Mouse (Mus musculus) CH12.LX (cell line): ENCODE measurements at regions not wholly inside any gene's neighbourhood (a gene's known extent, or its start where the extent isn't known, plus 50 kb on each side); places are given as distances from the start of the nearest gene placed in this dataset.

Source experiments
- DNase-seq: peaks from one replicate; pipeline ENCODE4 v3.0.0-alpha.2; 2013; ENCODE audit errors: extremely low read depth
- H3K27ac ChIP-seq: 2 replicates; pipeline ENCODE4 v1.5.1; 2012; ENCODE audit warnings: low read depth, mild to moderate bottlenecking, control low read depth, moderate library complexity; ENCODE audit not compliant: insufficient read depth
- H3K27me3 ChIP-seq: replicated peaks from 2 replicates; pipeline ENCODE3; 2012; ENCODE audit warnings: inconsistent platforms
- H3K36me3 ChIP-seq, 2 experiments: replicated peaks in 1 of 2; 2 replicates each; pipeline versions ENCODE3 to v1.6.1; 2012; ENCODE audit warnings: inconsistent platforms in 1 of 2, low read length in 1 of 2, mild to moderate bottlenecking in 1 of 2, mixed read lengths in 1 of 2, moderate library complexity in 1 of 2; ENCODE audit not compliant: control insufficient read depth in 1 of 2, insufficient read depth in 1 of 2
- H3K4me1 ChIP-seq, 2 experiments: 2 replicates each; pipeline ENCODE4 v1.6.1; 2012; ENCODE audit warnings: inconsistent platforms in 1 of 2, moderate library complexity in 1 of 2; ENCODE audit not compliant: insufficient read depth in 2 of 2, control insufficient read depth in 1 of 2
- H3K4me2 ChIP-seq: 2 replicates; pipeline ENCODE4 v1.6.1; 2012; ENCODE audit warnings: low read depth, mild to moderate bottlenecking, control low read depth; ENCODE audit not compliant: poor library complexity, insufficient read depth, severe bottlenecking
- H3K4me3 ChIP-seq, 3 experiments: fragments of 150-350 bp in 1 of 3; sonication (generic) in 1 of 3; replicated peaks in 1 of 3; 2 replicates each; pipeline versions ENCODE3 to v1.5.1; 2011 to 2012; ENCODE audit warnings: low read depth in 2 of 3, low read length in 2 of 3, mild to moderate bottlenecking in 2 of 3, moderate library complexity in 2 of 3, control low read depth in 1 of 3, improper control_type of control experiment in 1 of 3, inconsistent platforms in 1 of 3, mixed read lengths in 1 of 3; ENCODE audit not compliant: poor library complexity in 1 of 3
- H3K79me2 ChIP-seq: replicated peaks from 2 replicates; pipeline ENCODE4 v1.6.1; 2012; ENCODE audit warnings: mild to moderate bottlenecking, moderate library complexity; ENCODE audit not compliant: control insufficient read depth, poor library complexity, insufficient read depth, severe bottlenecking; ENCODE audit errors: extremely low read depth
- H3K9ac ChIP-seq: 2 replicates; pipeline ENCODE4 v1.6.1; 2012; ENCODE audit warnings: low read depth, mild to moderate bottlenecking, control low read depth, moderate library complexity; ENCODE audit not compliant: insufficient read depth
- H3K9me3 ChIP-seq: replicated peaks from 2 replicates; pipeline ENCODE3; 2012; ENCODE audit warnings: low read length, inconsistent platforms, mixed read lengths
- CHD1 ChIP-seq: IDR thresholded peaks from 2 replicates; pipeline ENCODE4 v1.6.1; 2012; ENCODE audit warnings: low read depth, low read length, improper control_type of control experiment, inconsistent platforms
- CHD2 ChIP-seq: IDR thresholded peaks from 2 replicates; pipeline ENCODE4 v1.6.1; 2011; ENCODE audit warnings: low read length, improper control_type of control experiment
- ELF1 ChIP-seq: IDR thresholded peaks from 2 replicates; pipeline ENCODE4 v1.6.1; 2014; ENCODE audit warnings: low read depth, mild to moderate bottlenecking, inconsistent platforms, low read length, improper control_type of control experiment
- ETS1 ChIP-seq: conservative IDR thresholded peaks from 2 replicates; pipeline ENCODE4 v1.6.1; 2012; ENCODE audit warnings: low read depth, mild to moderate bottlenecking, inconsistent platforms, low read length, improper control_type of control experiment, moderate library complexity
- HCFC1 ChIP-seq: IDR thresholded peaks from 2 replicates; pipeline ENCODE4 v1.6.1; 2012; ENCODE audit warnings: low read depth, mild to moderate bottlenecking, inconsistent platforms, low read length, improper control_type of control experiment
- IRF4 ChIP-seq: IDR thresholded peaks from 2 replicates; pipeline ENCODE4 v1.6.1; 2014; ENCODE audit warnings: low read depth, mild to moderate bottlenecking, inconsistent platforms, low read length, improper control_type of control experiment
- JUN ChIP-seq: IDR thresholded peaks from 2 replicates; pipeline ENCODE4 v1.6.1; 2011; ENCODE audit warnings: low read depth, mild to moderate bottlenecking, low read length, improper control_type of control experiment, moderate library complexity; ENCODE audit not compliant: insufficient read depth
- MEF2A ChIP-seq: IDR thresholded peaks from 2 replicates; pipeline ENCODE4 v1.6.1; 2014; ENCODE audit warnings: low read depth, mild to moderate bottlenecking, inconsistent platforms, low read length, improper control_type of control experiment, borderline replicate concordance
- MYC ChIP-seq: IDR thresholded peaks from 2 replicates; pipeline ENCODE4 v1.6.1; 2011; ENCODE audit warnings: low read depth, mild to moderate bottlenecking, improper control_type of control experiment, low read length
- POLR2A ChIP-seq: IDR thresholded peaks from 2 replicates; pipeline ENCODE4 v1.6.1; 2011; ENCODE audit warnings: low read depth, mild to moderate bottlenecking, improper control_type of control experiment, low read length
- POLR2AphosphoS2 ChIP-seq: IDR thresholded peaks from 2 replicates; pipeline ENCODE4 v1.6.1; 2011; ENCODE audit warnings: low read depth, low read length, improper control_type of control experiment
- RAD21 ChIP-seq: IDR thresholded peaks from 2 replicates; pipeline ENCODE4 v1.6.1; 2011; ENCODE audit warnings: low read depth, mild to moderate bottlenecking, low read length, improper control_type of control experiment, moderate library complexity
- TBP ChIP-seq: conservative IDR thresholded peaks from 2 replicates; pipeline ENCODE4 v1.6.1; 2011; ENCODE audit warnings: low read depth, low read length, improper control_type of control experiment
- TCF12 ChIP-seq: IDR thresholded peaks from 2 replicates; pipeline ENCODE4 v1.6.1; 2014; ENCODE audit warnings: low read depth, mild to moderate bottlenecking, inconsistent platforms, low read length, improper control_type of control experiment
- USF2 ChIP-seq: conservative IDR thresholded peaks from 2 replicates; pipeline ENCODE4 v1.6.1; 2011; ENCODE audit warnings: low read depth, low read length, improper control_type of control experiment
- ZC3H11A ChIP-seq: IDR thresholded peaks from 2 replicates; pipeline ENCODE4 v1.6.1; 2012; ENCODE audit warnings: low read depth, mild to moderate bottlenecking, inconsistent platforms, low read length, improper control_type of control experiment
- dilution Hi-C: fragments of 300-500 bp; cut with MboI; formaldehyde crosslinking; loops from 2 replicates; pipeline ENCODE4 v1.14.3; 2020; ENCODE audit warnings: low sequenced_read_pairs; ENCODE audit not compliant: extremely low pct_unique_long_range_greater_than_20kb, extremely low pct_ligation_motif_present
- in situ Hi-C: fragments of 300-500 bp; cut with MboI; formaldehyde crosslinking; loops from 3 replicates; pipeline ENCODE4 v1.14.3; 2019; ENCODE audit warnings: low sequenced_read_pairs, low pct_ligation_motif_present, low pct_unique_long_range_greater_than_20kb, mixed read lengths

DNA sequence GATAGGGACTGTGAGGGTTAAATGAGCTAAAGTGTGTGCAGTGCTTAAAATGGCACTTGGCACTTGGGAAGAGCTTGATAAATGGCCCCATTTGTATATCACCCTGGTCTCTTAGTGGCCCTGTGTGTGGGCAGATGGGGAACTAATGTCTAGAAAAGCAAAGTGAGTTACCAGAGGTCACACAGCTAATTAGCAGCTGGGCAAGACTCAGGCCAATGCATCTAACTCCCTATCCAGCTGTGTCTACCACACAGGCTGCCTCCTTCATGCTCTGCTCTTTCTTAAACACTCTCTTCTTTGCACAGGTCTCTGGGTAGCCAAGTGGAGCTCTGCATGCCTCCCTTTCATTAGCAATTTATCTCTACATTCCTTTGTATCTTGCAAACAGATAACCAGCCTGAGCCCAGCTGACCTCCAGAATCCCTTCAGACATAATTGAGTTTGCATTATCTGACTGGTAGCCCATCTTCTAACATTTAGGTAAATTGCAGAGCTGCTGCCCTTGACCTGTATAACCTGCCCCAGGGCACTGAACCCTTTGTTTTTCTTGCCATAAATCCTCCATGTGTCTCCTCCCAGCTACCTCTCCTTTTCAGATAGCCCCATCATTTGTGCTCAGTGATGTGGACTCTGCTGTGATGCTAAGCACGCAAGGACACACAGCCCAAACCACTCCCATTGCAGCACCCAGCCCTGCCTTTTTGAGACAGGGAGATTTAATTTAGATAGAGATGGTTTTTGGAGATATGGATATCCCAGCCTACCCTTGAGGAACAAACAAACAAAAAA, 263.5 kb upstream of the Plxna2 start:
- no peak overlapping the region for H3K4me2 ChIP-seq
- no peaks in the 10 kb centered on the region for H3K79me2 ChIP-seq
- H3K36me3 ChIP-seq: no peaks in the 10 kb centered on the region
- no peak overlapping the region for H3K27ac ChIP-seq
- no peak overlapping the region for H3K9ac ChIP-seq
- H3K9me3 ChIP-seq: no peaks in the 10 kb centered on the region
- H3K4me1 ChIP-seq: no peaks in the 10 kb centered on the region
- no peak for TF ChIP-seq CHD2
- TF ChIP-seq MYC: no peak
- no peak for TF ChIP-seq ETS1
- TF ChIP-seq IRF4: no peak
- no peak for TF ChIP-seq USF2
- no peak for TF ChIP-seq MEF2A
- TF ChIP-seq TBP: no peak
- TF ChIP-seq ZC3H11A: no peak
- no peak for TF ChIP-seq RAD21
- no peak for TF ChIP-seq POLR2AphosphoS2
- H3K4me3 ChIP-seq: no peak overlapping the region
- no peaks in the 10 kb centered on the region for H3K27me3 ChIP-seq
- dilution Hi-C loops (no loop called here), in situ Hi-C loops (no loop called here)
- no peak for DNase-seq

DNA sequence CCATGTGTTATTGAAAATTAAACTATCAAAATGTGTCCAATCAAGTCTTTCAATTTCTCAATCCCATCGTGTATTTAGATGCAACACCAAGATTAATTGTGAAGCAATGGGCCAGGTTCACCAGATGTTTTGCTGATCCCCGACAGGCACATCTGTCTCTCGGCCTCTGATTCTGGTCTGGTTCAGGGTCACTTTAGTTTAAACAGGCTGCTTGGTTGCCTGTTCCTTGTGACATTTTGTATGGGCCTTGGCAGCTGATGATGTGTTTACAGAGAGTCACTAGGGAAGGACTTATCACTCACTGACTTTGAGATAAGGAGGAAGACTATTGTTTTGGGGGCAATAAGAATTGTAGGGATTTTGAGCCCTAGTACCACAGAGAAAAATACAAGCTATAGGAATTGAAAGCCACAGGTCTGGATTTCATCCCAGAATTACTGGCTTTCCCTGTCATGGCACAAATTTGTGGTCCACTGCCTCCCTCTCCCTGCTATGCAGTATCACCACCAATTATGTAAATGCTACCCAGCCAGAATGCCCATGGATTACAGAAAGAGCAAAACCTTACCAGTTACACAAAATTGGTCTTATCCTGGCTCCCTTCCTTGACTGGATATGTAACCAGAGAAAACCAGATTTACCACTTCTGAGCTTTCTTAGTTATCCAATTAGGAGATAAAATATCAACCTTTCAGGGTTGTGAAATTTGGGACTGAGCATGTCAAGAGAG, 272.5 kb upstream of the Plxna2 start:
- no peak overlapping the region for H3K9ac ChIP-seq
- no peak overlapping the region for H3K4me2 ChIP-seq
- H3K4me1 ChIP-seq: peaks cover 0 to 8% of the 10 kb centered on the region in 2 experiments; a peak in 2 of 4 replicates
- dilution Hi-C loops (no loop called here), in situ Hi-C loops (no loop called here)
- H3K4me3 ChIP-seq: no peak overlapping the region
- H3K27me3 ChIP-seq: no peaks in the 10 kb centered on the region
- no peaks in the 10 kb centered on the region for H3K9me3 ChIP-seq
- DNase-seq: no peak
- H3K27ac ChIP-seq: no peak overlapping the region
- no peaks in the 10 kb centered on the region for H3K79me2 ChIP-seq
- TF ChIP-seq HCFC1: no peak
- TF ChIP-seq POLR2A: no peak
- no peak for TF ChIP-seq CHD1
- no peak for TF ChIP-seq TCF12
- TF ChIP-seq ELF1: no peak
- TF ChIP-seq JUN: no peak
- TF ChIP-seq, all 38 proteins: peak for 0
- no peaks in the 10 kb centered on the region for H3K36me3 ChIP-seq
